Mouse (Mus musculus) erythroblast, embryonic 14.5 days (primary cell): ENCODE data around the gene Kpna7.

Source experiments
- GATA1 ChIP-seq: IDR thresholded peaks from 2 replicates; pipeline ENCODE4 v1.6.1; 2012; ENCODE audit warnings: low read length, inconsistent platforms, mixed read lengths
- TAL1 ChIP-seq: IDR thresholded peaks from 3 replicates; pipeline ENCODE4 v1.6.1; 2012; ENCODE audit warnings: low read length, inconsistent platforms, mixed read lengths

DNA sequence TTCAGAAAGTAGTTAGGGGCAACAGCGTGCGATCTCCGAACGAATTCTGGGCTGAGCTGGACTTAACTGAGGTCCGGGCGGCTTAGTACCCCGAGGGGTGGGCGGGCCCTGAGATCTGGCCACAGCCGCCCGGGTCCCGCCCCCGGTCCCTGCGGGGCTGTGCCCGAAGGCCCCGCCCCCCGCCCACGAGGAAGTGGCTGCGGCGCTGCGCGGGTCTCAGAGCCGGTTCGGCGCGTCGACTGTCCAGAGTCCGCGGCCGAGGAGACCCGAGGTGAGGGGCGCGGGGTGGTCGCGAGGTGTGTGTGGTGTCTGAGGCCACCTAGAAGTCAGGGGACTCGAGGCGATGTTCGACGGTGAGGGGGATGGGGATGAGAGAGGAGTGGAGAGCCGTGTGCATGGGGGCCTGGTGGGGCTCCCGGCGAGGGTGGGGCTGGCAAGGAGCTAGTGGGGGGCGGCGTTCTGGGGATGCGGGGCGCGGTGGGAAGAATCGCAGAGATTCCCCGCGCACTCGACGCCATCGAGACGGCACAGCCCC, 30.3 kb upstream of the Kpna7 start, which contains the start of gene Arpc1b:
- TF ChIP-seq TAL1 (no peak), GATA1 (no peak)
